Mouse (Mus musculus): Measurements from ENCODE around the gene Setd3. TPM values are rescaled to one million over a fixed set of nuclear protein-coding genes. Genes with fewer than 3 reads are reported as not detected.

Gene Setd3
- polyA plus RNA-seq, 1 experiment, result 9.6 TPM

- H3K36me3 ChIP-seq (ENCODE audit: control insufficient read depth, insufficient read depth, low read length), result no peaks in the 10 kb centered on the region
- no peaks in the 10 kb centered on the region for H3K27me3 ChIP-seq (ENCODE audit: control insufficient read depth, insufficient read depth, low read length)
- 76% methylated on average over 10 of the region's 10 CpGs for WGBS
Observed at GRCm38 (mm10) chr12:108221206-108221605, 42.1 kb upstream of the Setd3 start.

GRCm38 (mm10) chr12:108220621-108221020 lies 41.5 kb upstream of the Setd3 start:
- no peaks in the 10 kb centered on the region for H3K36me3 ChIP-seq (ENCODE audit: control insufficient read depth, insufficient read depth, low read length)

More at GRCm38 (mm10) chr12:108221206-108221605, 42.1 kb upstream of the Setd3 start:
- no peak overlapping the region for H3K4me3 ChIP-seq (ENCODE audit: extremely low read depth, insufficient read depth, insufficient read length)
- no peak for DNase-seq (ENCODE audit: low read depth in 1 of 2, low spot score in 2 of 2)
- TF ChIP-seq CTCF (IDR thresholded peaks at IDR 0.05; ENCODE audit: extremely low read depth, insufficient read depth, insufficient read length, insufficient replicate concordance) (no peak), POLR2A (IDR thresholded peaks at IDR 0.05; ENCODE audit: low read depth, low read length) (no peak)
- no peak overlapping the region for H3K27ac ChIP-seq (ENCODE audit: insufficient read depth, low read length)
- H3K4me1 ChIP-seq (ENCODE audit: control insufficient read depth, insufficient read depth, insufficient read length), result no peaks in the 10 kb centered on the region

DNA sequence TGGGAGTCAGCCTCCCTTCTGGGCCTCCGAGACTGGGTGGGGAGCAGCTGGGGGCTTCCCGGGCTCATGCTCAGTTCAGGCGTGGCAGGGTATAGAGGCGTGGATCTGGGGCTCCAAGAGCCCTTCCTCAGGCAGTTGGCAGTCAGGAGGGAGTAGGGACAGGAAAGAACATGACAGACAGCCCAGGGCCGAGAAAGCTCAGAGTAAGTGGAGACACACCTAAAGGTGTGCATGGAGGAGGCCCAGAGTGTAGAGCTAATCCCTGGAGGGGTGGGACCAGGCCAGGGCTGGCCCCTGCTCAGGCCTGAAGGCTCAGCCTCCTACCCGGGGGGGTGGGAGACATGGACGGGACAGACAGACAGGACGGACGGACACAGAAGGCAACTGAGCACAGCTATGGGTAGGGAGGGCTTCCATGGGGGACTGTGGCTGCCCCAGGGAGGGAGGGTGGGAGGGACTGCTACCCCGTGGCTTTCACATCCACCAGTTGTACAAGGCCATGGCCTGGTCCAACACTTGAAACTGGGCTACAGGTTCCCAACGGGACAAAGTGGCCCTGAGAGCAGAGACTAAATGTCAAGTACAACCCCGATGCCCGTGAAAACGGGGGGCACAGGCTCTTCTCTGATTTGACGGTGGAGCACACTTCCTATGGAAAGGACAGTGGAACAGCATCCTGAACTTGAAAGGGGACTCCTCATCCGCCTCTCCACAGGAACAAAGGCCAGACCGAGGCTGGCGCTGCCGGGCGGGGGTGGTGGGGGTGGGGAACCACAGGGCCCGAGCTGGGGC lies 40.9 kb upstream of the Setd3 start:
- no peaks in the 10 kb centered on the region for H3K4me1 ChIP-seq (ENCODE audit: control insufficient read depth, insufficient read depth, insufficient read length)
- WGBS, result 83% methylated on average over 21 of the region's 21 CpGs
- H3K27ac ChIP-seq (ENCODE audit: insufficient read depth, low read length), result no peak overlapping the region
- TF ChIP-seq CTCF (IDR thresholded peaks at IDR 0.05; ENCODE audit: extremely low read depth, insufficient read depth, insufficient read length, insufficient replicate concordance), result no peak
- TF ChIP-seq POLR2A (IDR thresholded peaks at IDR 0.05; ENCODE audit: low read depth, low read length), result no peak
- no peak overlapping the region for H3K4me3 ChIP-seq (ENCODE audit: extremely low read depth, insufficient read depth, insufficient read length)
- no peaks in the 10 kb centered on the region for H3K36me3 ChIP-seq (ENCODE audit: control insufficient read depth, insufficient read depth, low read length)
- DNase-seq (ENCODE audit: low read depth in 1 of 2, low spot score in 2 of 2), result no peak
- H3K27me3 ChIP-seq (ENCODE audit: control insufficient read depth, insufficient read depth, low read length), result no peaks in the 10 kb centered on the region

More at GRCm38 (mm10) chr12:108220621-108221020, 41.5 kb upstream of the Setd3 start:
- TF ChIP-seq CTCF (IDR thresholded peaks at IDR 0.05; ENCODE audit: extremely low read depth, insufficient read depth, insufficient read length, insufficient replicate concordance) (no peak), POLR2A (IDR thresholded peaks at IDR 0.05; ENCODE audit: low read depth, low read length) (no peak)
- 93% methylated on average over 12 of the region's 12 CpGs for WGBS
- no peak overlapping the region for H3K4me3 ChIP-seq (ENCODE audit: extremely low read depth, insufficient read depth, insufficient read length)
- H3K27me3 ChIP-seq (ENCODE audit: control insufficient read depth, insufficient read depth, low read length), result no peaks in the 10 kb centered on the region
- no peak overlapping the region for H3K27ac ChIP-seq (ENCODE audit: insufficient read depth, low read length)
- DNase-seq (ENCODE audit: low read depth in 1 of 2, low spot score in 2 of 2), result no peak
- no peaks in the 10 kb centered on the region for H3K4me1 ChIP-seq (ENCODE audit: control insufficient read depth, insufficient read depth, insufficient read length)

DNA sequence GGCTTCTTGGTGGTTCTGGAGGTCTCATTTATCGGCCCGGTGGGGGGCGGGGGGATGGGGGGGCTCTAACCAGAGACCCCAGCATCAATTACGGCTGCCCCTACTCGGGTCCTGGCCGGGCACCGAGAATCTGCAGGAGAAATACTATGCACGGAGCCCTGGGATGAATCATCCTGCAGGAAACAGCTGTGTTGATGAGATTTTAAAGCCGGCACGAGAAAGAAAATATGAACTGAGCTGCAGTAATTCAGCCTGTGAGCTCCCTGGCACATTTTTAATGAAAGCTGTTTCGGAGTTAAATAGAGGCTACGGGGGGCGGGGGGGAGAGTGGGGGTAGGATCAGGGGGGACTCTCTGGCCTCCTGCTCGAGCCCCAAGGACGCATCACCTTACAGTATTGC lies 40.0 kb upstream of the Setd3 start:
- no peaks in the 10 kb centered on the region for H3K27me3 ChIP-seq (ENCODE audit: control insufficient read depth, insufficient read depth, low read length)
- H3K4me1 ChIP-seq (ENCODE audit: control insufficient read depth, insufficient read depth, insufficient read length), result no peaks in the 10 kb centered on the region
- TF ChIP-seq POLR2A (IDR thresholded peaks at IDR 0.05; ENCODE audit: low read depth, low read length) (no peak), CTCF (IDR thresholded peaks at IDR 0.05; ENCODE audit: extremely low read depth, insufficient read depth, insufficient read length, insufficient replicate concordance) (no peak)
- DNase-seq (ENCODE audit: low read depth in 1 of 2, low spot score in 2 of 2), result no peak
- no peak overlapping the region for H3K27ac ChIP-seq (ENCODE audit: insufficient read depth, low read length)
- no peaks in the 10 kb centered on the region for H3K36me3 ChIP-seq (ENCODE audit: control insufficient read depth, insufficient read depth, low read length)
- H3K4me3 ChIP-seq (ENCODE audit: extremely low read depth, insufficient read depth, insufficient read length), result no peak overlapping the region
- 79% methylated on average over 15 of the region's 15 CpGs for WGBS

DNA sequence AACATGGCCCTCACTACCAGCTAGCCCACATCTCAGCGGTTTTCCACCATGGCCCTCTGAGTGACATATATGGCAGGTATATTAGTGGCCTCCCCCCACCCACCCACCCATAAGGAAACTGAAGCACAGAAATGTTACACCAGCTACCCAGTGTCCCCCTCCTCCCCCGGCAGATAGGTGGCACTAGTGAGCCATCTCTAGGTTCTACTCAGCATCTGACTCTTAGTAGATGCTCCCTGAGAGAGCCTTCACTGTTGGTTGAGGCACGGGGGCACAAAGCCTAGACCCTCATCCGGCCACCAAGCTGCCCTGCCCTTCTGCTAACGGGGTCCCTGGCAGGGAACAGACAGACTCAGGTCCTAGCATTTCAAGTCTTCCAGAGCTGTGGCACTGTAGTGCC lies 38.5 kb upstream of the Setd3 start:
- Histone ChIP-seq H3K27ac (ENCODE audit: insufficient read depth, low read length) (no peak overlapping the region), H3K36me3 (ENCODE audit: control insufficient read depth, insufficient read depth, low read length) (no peaks in the 10 kb centered on the region), H3K4me3 (ENCODE audit: extremely low read depth, insufficient read depth, insufficient read length) (no peak overlapping the region), H3K4me1 (ENCODE audit: control insufficient read depth, insufficient read depth, insufficient read length) (no peaks in the 10 kb centered on the region), H3K27me3 (ENCODE audit: control insufficient read depth, insufficient read depth, low read length) (no peaks in the 10 kb centered on the region)
- TF ChIP-seq POLR2A (IDR thresholded peaks at IDR 0.05; ENCODE audit: low read depth, low read length) (no peak), CTCF (IDR thresholded peaks at IDR 0.05; ENCODE audit: extremely low read depth, insufficient read depth, insufficient read length, insufficient replicate concordance) (peak; percentile 38; the same call in 1 of the 2 replicates)
- 65% methylated on average over 5 of the region's 5 CpGs for WGBS
- DNase-seq (ENCODE audit: low read depth in 1 of 2, low spot score in 2 of 2), result peak in 1 of 2 experiments; percentile 24

GRCm38 (mm10) chr12:108216611-108217370 lies 37.7 kb upstream of the Setd3 start:
- WGBS, result 79% methylated on average over 11 of the region's 11 CpGs
- Histone ChIP-seq H3K4me1 (ENCODE audit: control insufficient read depth, insufficient read depth, insufficient read length) (no peaks in the 10 kb centered on the region), H3K27me3 (ENCODE audit: control insufficient read depth, insufficient read depth, low read length) (no peaks in the 10 kb centered on the region), H3K4me3 (ENCODE audit: extremely low read depth, insufficient read depth, insufficient read length) (no peak overlapping the region), H3K36me3 (ENCODE audit: control insufficient read depth, insufficient read depth, low read length) (no peaks in the 10 kb centered on the region), H3K27ac (ENCODE audit: insufficient read depth, low read length) (no peak overlapping the region)
- TF ChIP-seq POLR2A (IDR thresholded peaks at IDR 0.05; ENCODE audit: low read depth, low read length), result no peak
- DNase-seq (ENCODE audit: low read depth in 1 of 2, low spot score in 2 of 2), result no peak
